Mouse (Mus musculus) CH12.LX (cell line): ENCODE measurements around the gene Tshz2. TPM values are rescaled to one million over a fixed set of nuclear protein-coding genes. Genes with fewer than 3 reads are reported as not detected.

ENCODE experiments used
- DNase-seq: peaks from one replicate; pipeline ENCODE4 v3.0.0-alpha.2; 2013; ENCODE audit errors: extremely low read depth
- H3K27ac ChIP-seq: 2 replicates; pipeline ENCODE4 v1.5.1; 2012; ENCODE audit warnings: low read depth, mild to moderate bottlenecking, control low read depth, moderate library complexity; ENCODE audit not compliant: insufficient read depth
- H3K27me3 ChIP-seq: replicated peaks from 2 replicates; pipeline ENCODE3; 2012; ENCODE audit warnings: inconsistent platforms
- H3K36me3 ChIP-seq, 2 experiments: replicated peaks in 1 of 2; 2 replicates each; pipeline versions ENCODE3 to v1.6.1; 2012; ENCODE audit warnings: inconsistent platforms in 1 of 2, low read length in 1 of 2, mild to moderate bottlenecking in 1 of 2, mixed read lengths in 1 of 2, moderate library complexity in 1 of 2; ENCODE audit not compliant: control insufficient read depth in 1 of 2, insufficient read depth in 1 of 2
- H3K4me1 ChIP-seq, 2 experiments: 2 replicates each; pipeline ENCODE4 v1.6.1; 2012; ENCODE audit warnings: inconsistent platforms in 1 of 2, moderate library complexity in 1 of 2; ENCODE audit not compliant: insufficient read depth in 2 of 2, control insufficient read depth in 1 of 2
- H3K4me2 ChIP-seq: 2 replicates; pipeline ENCODE4 v1.6.1; 2012; ENCODE audit warnings: low read depth, mild to moderate bottlenecking, control low read depth; ENCODE audit not compliant: poor library complexity, insufficient read depth, severe bottlenecking
- H3K4me3 ChIP-seq, 3 experiments: fragments of 150-350 bp in 1 of 3; sonication (generic) in 1 of 3; replicated peaks in 1 of 3; 2 replicates each; pipeline versions ENCODE3 to v1.5.1; 2011 to 2012; ENCODE audit warnings: low read depth in 2 of 3, low read length in 2 of 3, mild to moderate bottlenecking in 2 of 3, moderate library complexity in 2 of 3, control low read depth in 1 of 3, improper control_type of control experiment in 1 of 3, inconsistent platforms in 1 of 3, mixed read lengths in 1 of 3; ENCODE audit not compliant: poor library complexity in 1 of 3
- H3K79me2 ChIP-seq: replicated peaks from 2 replicates; pipeline ENCODE4 v1.6.1; 2012; ENCODE audit warnings: mild to moderate bottlenecking, moderate library complexity; ENCODE audit not compliant: control insufficient read depth, poor library complexity, insufficient read depth, severe bottlenecking; ENCODE audit errors: extremely low read depth
- H3K9ac ChIP-seq: 2 replicates; pipeline ENCODE4 v1.6.1; 2012; ENCODE audit warnings: low read depth, mild to moderate bottlenecking, control low read depth, moderate library complexity; ENCODE audit not compliant: insufficient read depth
- H3K9me3 ChIP-seq: replicated peaks from 2 replicates; pipeline ENCODE3; 2012; ENCODE audit warnings: low read length, inconsistent platforms, mixed read lengths
- CTCF ChIP-seq, 2 experiments: IDR thresholded peaks in 1 of 2; conservative IDR thresholded peaks in 1 of 2; 2 replicates each; pipeline ENCODE4 v1.5.1; 2011 to 2012; ENCODE audit warnings: low read depth in 2 of 2, low read length in 2 of 2, improper control_type of control experiment in 1 of 2, inconsistent platforms in 1 of 2, mild to moderate bottlenecking in 1 of 2, moderate library complexity in 1 of 2
- E2F4 ChIP-seq: IDR thresholded peaks from 2 replicates; pipeline ENCODE4 v1.6.1; 2011; ENCODE audit warnings: low read depth, low read length, improper control_type of control experiment; ENCODE audit not compliant: insufficient replicate concordance
- HCFC1 ChIP-seq: IDR thresholded peaks from 2 replicates; pipeline ENCODE4 v1.6.1; 2012; ENCODE audit warnings: low read depth, mild to moderate bottlenecking, inconsistent platforms, low read length, improper control_type of control experiment
- JUN ChIP-seq: IDR thresholded peaks from 2 replicates; pipeline ENCODE4 v1.6.1; 2011; ENCODE audit warnings: low read depth, mild to moderate bottlenecking, low read length, improper control_type of control experiment, moderate library complexity; ENCODE audit not compliant: insufficient read depth
- MAFK ChIP-seq: IDR thresholded peaks from 2 replicates; pipeline ENCODE4 v1.6.1; 2011; ENCODE audit warnings: low read length, improper control_type of control experiment; ENCODE audit not compliant: insufficient replicate concordance
- MAZ ChIP-seq: IDR thresholded peaks from 2 replicates; pipeline ENCODE4 v1.6.1; 2012; ENCODE audit warnings: low read depth, mild to moderate bottlenecking, inconsistent platforms, low read length, improper control_type of control experiment, moderate library complexity
- MEF2A ChIP-seq: IDR thresholded peaks from 2 replicates; pipeline ENCODE4 v1.6.1; 2014; ENCODE audit warnings: low read depth, mild to moderate bottlenecking, inconsistent platforms, low read length, improper control_type of control experiment, borderline replicate concordance
- MYC ChIP-seq: IDR thresholded peaks from 2 replicates; pipeline ENCODE4 v1.6.1; 2011; ENCODE audit warnings: low read depth, mild to moderate bottlenecking, improper control_type of control experiment, low read length
- NELFE ChIP-seq: IDR thresholded peaks from 2 replicates; pipeline ENCODE4 v1.6.1; 2011; ENCODE audit warnings: low read depth, low read length, improper control_type of control experiment
- POLR2AphosphoS2 ChIP-seq: IDR thresholded peaks from 2 replicates; pipeline ENCODE4 v1.6.1; 2011; ENCODE audit warnings: low read depth, low read length, improper control_type of control experiment
- RAD21 ChIP-seq: IDR thresholded peaks from 2 replicates; pipeline ENCODE4 v1.6.1; 2011; ENCODE audit warnings: low read depth, mild to moderate bottlenecking, low read length, improper control_type of control experiment, moderate library complexity
- RCOR1 ChIP-seq: conservative IDR thresholded peaks from 2 replicates; pipeline ENCODE4 v1.6.1; 2012; ENCODE audit warnings: low read depth, mild to moderate bottlenecking, inconsistent platforms, low read length, improper control_type of control experiment
- SIN3A ChIP-seq: IDR thresholded peaks from 2 replicates; pipeline ENCODE4 v1.6.1; 2012; ENCODE audit warnings: low read length, improper control_type of control experiment, inconsistent platforms
- SMC3 ChIP-seq: IDR thresholded peaks from 2 replicates; pipeline ENCODE4 v1.6.1; 2011; ENCODE audit warnings: low read depth, low read length, improper control_type of control experiment
- TCF12 ChIP-seq: IDR thresholded peaks from 2 replicates; pipeline ENCODE4 v1.6.1; 2014; ENCODE audit warnings: low read depth, mild to moderate bottlenecking, inconsistent platforms, low read length, improper control_type of control experiment
- USF2 ChIP-seq: conservative IDR thresholded peaks from 2 replicates; pipeline ENCODE4 v1.6.1; 2011; ENCODE audit warnings: low read depth, low read length, improper control_type of control experiment
- dilution Hi-C: fragments of 300-500 bp; cut with MboI; formaldehyde crosslinking; loops from 2 replicates; pipeline ENCODE4 v1.14.3; 2020; ENCODE audit warnings: low sequenced_read_pairs; ENCODE audit not compliant: extremely low pct_unique_long_range_greater_than_20kb, extremely low pct_ligation_motif_present
- in situ Hi-C: fragments of 300-500 bp; cut with MboI; formaldehyde crosslinking; loops from 3 replicates; pipeline ENCODE4 v1.14.3; 2019; ENCODE audit warnings: low sequenced_read_pairs, low pct_ligation_motif_present, low pct_unique_long_range_greater_than_20kb, mixed read lengths
- polyA plus RNA-seq: library from polyadenylated mRNA; unstranded; fragments of >175 nt; gene quantifications from 2 replicates; pipeline ENCODE4 v1.2.1, GENCODE M21; 2012; ENCODE audit warnings: low read depth; ENCODE audit not compliant: insufficient read length
- total RNA-seq, 2 experiments: library from RNA; depleted of rRNA; stranded (reverse); fragments of 300-350 nt in 1 of 2; fragments of >200 nt in 1 of 2; gene quantifications; 2 replicates each; pipeline ENCODE4 v1.2.3; 2012 to 2014

Tshz2 gene
- total and polyA plus RNA-seq, 3 experiments, result not detected

- H3K4me3 ChIP-seq, result no peak overlapping the region
- H3K4me2 ChIP-seq, result no peak overlapping the region
- H3K4me1 ChIP-seq, result no peaks in the 10 kb centered on the region
- no peak overlapping the region for H3K9ac ChIP-seq
- H3K9me3 ChIP-seq, result peaks cover 35% of the 10 kb centered on the region
- TF ChIP-seq HCFC1, result no peak
- TF ChIP-seq, all 38 proteins: peak for 0
- in situ Hi-C loops, result loop anchor here (5.0 kb wide), 1 partner anchor 42 kb away; no protein-coding TSS in a partner anchor
- H3K27me3 ChIP-seq, result no peaks in the 10 kb centered on the region
- H3K79me2 ChIP-seq, result no peaks in the 10 kb centered on the region
- DNase-seq, result no peak
- H3K36me3 ChIP-seq, result no peaks in the 10 kb centered on the region
- dilution Hi-C loops, result no loop called here
- H3K27ac ChIP-seq, result no peak overlapping the region
These were observed 422.1 kb downstream of the Tshz2 start for GRCm38 (mm10) chr2:170054943-170055342.

- dilution Hi-C loops (no loop called here), in situ Hi-C loops (no loop called here)
- Histone ChIP-seq H3K36me3 (no peaks in the 10 kb centered on the region), H3K27ac (no peak overlapping the region), H3K4me1 (no peaks in the 10 kb centered on the region), H3K79me2 (no peaks in the 10 kb centered on the region), H3K9me3 (peaks cover 36% of the 10 kb centered on the region), H3K27me3 (no peaks in the 10 kb centered on the region), H3K4me2 (no peak overlapping the region), H3K9ac (no peak overlapping the region), H3K4me3 (no peak overlapping the region)
- DNase-seq, result peak; percentile 33
- TF ChIP-seq MAFK, result no peak
- no peak for TF ChIP-seq SIN3A
- no peak for TF ChIP-seq MAZ
- peak; percentile 59 for TF ChIP-seq SMC3
- TF ChIP-seq MYC, result no peak
- TF ChIP-seq CTCF (conservative IDR thresholded peaks at IDR 0.05 in 1 of 2, IDR thresholded peaks at IDR 0.05 in 1 of 2; ENCODE audit: low read depth in 2 of 2, low read length in 2 of 2), result peak; percentile 47 to 75; a peak in 3 of 4 replicates
- TF ChIP-seq POLR2AphosphoS2, result no peak
- peak; percentile 58 for TF ChIP-seq RAD21
- no peak for TF ChIP-seq MEF2A
- TF ChIP-seq JUN, result no peak
- TF ChIP-seq E2F4, result no peak
- no peak for TF ChIP-seq USF2
- no peak for TF ChIP-seq TCF12
- no peak for TF ChIP-seq RCOR1
- TF ChIP-seq HCFC1, result no peak
- TF ChIP-seq NELFE, result no peak
These were observed 422.6 kb downstream of the Tshz2 start for GRCm38 (mm10) chr2:170055413-170055812.
